Mouse (Mus musculus) midbrain, embryonic 11.5 days (tissue): ENCODE results near the gene 4930412O13Rik. TPM values are rescaled to one million over a fixed set of nuclear protein-coding genes. Genes with fewer than 3 reads are reported as not detected.

Source experiments
- ATAC-seq: fragments of 200-750 bp; cut with Nextera tagmentation; 2 replicates; pipeline ENCODE4 v1.8.0; 2017; ENCODE audit warnings: moderate TSS enrichment, moderate library complexity; ENCODE audit not compliant: low FRiP score
- DNase-seq: peaks from one replicate; pipeline ENCODE4 v3.0.0; 2015; ENCODE audit warnings: low spot score; ENCODE audit errors: missing footprints
- H3K27ac ChIP-seq: fragments of 300-500 bp; sonication (generic); 2 replicates; pipeline ENCODE4 v1.5.1; 2014; ENCODE audit warnings: low read depth, low read length
- H3K27me3 ChIP-seq: fragments of 300-500 bp; sonication (generic); 2 replicates; pipeline ENCODE4 v1.6.1; 2014; ENCODE audit warnings: mild to moderate bottlenecking, low read length, moderate library complexity, mixed read lengths; ENCODE audit not compliant: control insufficient read depth, insufficient read depth
- H3K36me3 ChIP-seq: fragments of 300-500 bp; sonication (generic); 2 replicates; pipeline ENCODE4 v1.6.1; 2014; ENCODE audit warnings: mild to moderate bottlenecking, low read length, moderate library complexity, mixed read lengths; ENCODE audit not compliant: control insufficient read depth, insufficient read depth
- H3K4me1 ChIP-seq: fragments of 300-500 bp; sonication (generic); 2 replicates; pipeline ENCODE4 v1.6.1; 2014; ENCODE audit warnings: low read length; ENCODE audit not compliant: control insufficient read depth, insufficient read depth
- H3K4me2 ChIP-seq: fragments of 300-500 bp; sonication (generic); 2 replicates; pipeline ENCODE4 v1.6.1; 2014; ENCODE audit warnings: mild to moderate bottlenecking, moderate library complexity
- H3K4me3 ChIP-seq: fragments of 300-500 bp; sonication (generic); 2 replicates; pipeline ENCODE4 v1.5.1; 2014; ENCODE audit warnings: low read depth, low read length
- H3K9ac ChIP-seq: fragments of 300-500 bp; sonication (generic); 2 replicates; pipeline ENCODE4 v1.6.1; 2014; ENCODE audit warnings: low read length
- H3K9me3 ChIP-seq: fragments of 300-500 bp; sonication (generic); 2 replicates; pipeline ENCODE4 v1.6.1; 2016; ENCODE audit warnings: low read length; ENCODE audit not compliant: control insufficient read depth
- WGBS: fragments of 180-500 bp; shearing (Covaris S2); extraction: QIAGEN DNeasy Blood & Tissue Kit; methylation state at CpG from one replicate; pipeline ENCODE4 v1.1.7; 2014; 5-methylcytosine and 5-hydroxymethylcytosine counted together
- polyA plus RNA-seq: library from polyadenylated mRNA; unstranded; fragments of >200 nt; fragmentation: Nextera tagmentation; extraction: Ambion mirVana; gene quantifications from 2 replicates; pipeline ENCODE4 v1.2.1, GENCODE M21; 2014

4930412O13Rik gene
- polyA plus RNA-seq, 1 experiment from 2014 or later, result 0.20 TPM

- DNase-seq (peak; percentile 92), ATAC-seq (no peak)
- H3K9ac ChIP-seq, result peak overlapping the region; percentile 9; the same call in 1 of the 2 replicates
- H3K27ac ChIP-seq, result no peak overlapping the region
- peak overlapping the region; percentile 26 for H3K4me3 ChIP-seq
- H3K4me1 ChIP-seq, result peaks cover 17% of the 10 kb centered on the region
- H3K9me3 ChIP-seq, result no peaks in the 10 kb centered on the region
- no peaks in the 10 kb centered on the region for H3K36me3 ChIP-seq
- H3K27me3 ChIP-seq, result peaks cover 87% of the 10 kb centered on the region
- H3K4me2 ChIP-seq, result peak overlapping the region; percentile 60; the same call in 1 of the 2 replicates
- WGBS, result 0% methylated on average over 27 of the region's 27 CpGs
Observed at GRCm38 (mm10) chr2:9883803-9884532, 2.9 kb downstream of the 4930412O13Rik start.

DNA sequence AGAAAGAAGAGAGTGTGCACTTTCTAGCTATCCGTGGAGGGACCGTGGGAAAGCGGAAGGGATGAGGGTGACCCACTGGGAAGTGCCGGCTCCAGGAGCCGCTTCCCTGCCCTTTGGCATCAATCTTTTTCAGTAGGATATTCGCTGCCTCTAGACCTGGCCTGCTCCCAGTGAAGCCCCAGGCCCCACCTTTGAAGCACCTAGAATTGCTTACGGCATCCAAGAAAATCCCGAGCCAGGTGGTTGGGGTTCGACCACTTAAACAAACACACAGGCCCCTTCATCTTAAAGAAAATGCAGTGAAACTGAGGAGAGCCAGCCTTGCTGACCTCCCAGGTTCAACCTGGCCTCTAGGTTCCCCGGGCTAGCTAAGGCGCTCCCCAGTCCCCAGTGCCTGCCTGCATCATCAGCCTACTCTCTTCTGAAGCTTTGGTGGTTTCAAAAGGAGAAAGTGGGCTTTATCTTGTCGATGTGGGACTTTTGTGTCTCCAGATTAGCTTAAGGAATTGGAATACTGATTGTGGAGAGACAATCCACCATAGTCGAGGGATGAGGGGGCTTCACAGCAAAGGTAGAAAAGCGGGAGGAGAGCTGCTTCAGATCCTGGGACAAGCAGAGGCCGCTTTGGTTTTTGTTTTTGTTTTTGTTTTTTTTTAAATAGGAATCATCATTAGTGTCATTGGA, 3.6 kb downstream of the 4930412O13Rik start:
- DNase-seq, result peak; percentile 97
- Histone ChIP-seq H3K27me3 (peaks cover 94% of the 10 kb centered on the region), H3K4me3 (peak overlapping the region; percentile 26), H3K36me3 (no peaks in the 10 kb centered on the region), H3K9ac (peak overlapping the region; percentile 0), H3K4me2 (no peak overlapping the region; the same call in 1 of the 2 replicates), H3K4me1 (peaks cover 21% of the 10 kb centered on the region), H3K27ac (peak overlapping the region; percentile 11; the same call in 1 of the 2 replicates), H3K9me3 (no peaks in the 10 kb centered on the region)
- ATAC-seq, result no peak
- under 1% methylated on average over 14 of the region's 15 CpGs for WGBS

- DNase-seq (peak; percentile 95), ATAC-seq (no peak)
- WGBS, result 3% methylated on average over 14 of the region's 14 CpGs
- peaks cover 21% of the 10 kb centered on the region for H3K4me1 ChIP-seq
- H3K9ac ChIP-seq, result no peak overlapping the region
- H3K27me3 ChIP-seq, result peaks cover 95% of the 10 kb centered on the region
- H3K4me3 ChIP-seq, result peak overlapping the region; percentile 26
- no peaks in the 10 kb centered on the region for H3K36me3 ChIP-seq
- H3K27ac ChIP-seq, result 0 out of 2 replicates have a peak overlapping the region, but pooled peaks have one; percentile 11
- H3K4me2 ChIP-seq, result no peak overlapping the region
- H3K9me3 ChIP-seq, result no peaks in the 10 kb centered on the region
Observed at GRCm38 (mm10) chr2:9885217-9885770, 4.2 kb downstream of the 4930412O13Rik start.

GRCm38 (mm10) chr2:9886031-9886430, 5.0 kb downstream of the 4930412O13Rik start:
- 0 out of 2 replicates have a peak overlapping the region, but pooled peaks have one; percentile 3 for H3K4me2 ChIP-seq
- 6% methylated on average over 3 of the region's 3 CpGs for WGBS
- DNase-seq (peak; percentile 94), ATAC-seq (no peak)
- peak overlapping the region; percentile 30; the same call in 1 of the 2 replicates for H3K9ac ChIP-seq
- H3K4me3 ChIP-seq, result peak overlapping the region; percentile 26
- no peaks in the 10 kb centered on the region for H3K36me3 ChIP-seq
- peaks cover 20% of the 10 kb centered on the region for H3K4me1 ChIP-seq
- no peak overlapping the region for H3K27ac ChIP-seq
- H3K9me3 ChIP-seq, result no peaks in the 10 kb centered on the region
- peaks cover 93% of the 10 kb centered on the region for H3K27me3 ChIP-seq

DNA sequence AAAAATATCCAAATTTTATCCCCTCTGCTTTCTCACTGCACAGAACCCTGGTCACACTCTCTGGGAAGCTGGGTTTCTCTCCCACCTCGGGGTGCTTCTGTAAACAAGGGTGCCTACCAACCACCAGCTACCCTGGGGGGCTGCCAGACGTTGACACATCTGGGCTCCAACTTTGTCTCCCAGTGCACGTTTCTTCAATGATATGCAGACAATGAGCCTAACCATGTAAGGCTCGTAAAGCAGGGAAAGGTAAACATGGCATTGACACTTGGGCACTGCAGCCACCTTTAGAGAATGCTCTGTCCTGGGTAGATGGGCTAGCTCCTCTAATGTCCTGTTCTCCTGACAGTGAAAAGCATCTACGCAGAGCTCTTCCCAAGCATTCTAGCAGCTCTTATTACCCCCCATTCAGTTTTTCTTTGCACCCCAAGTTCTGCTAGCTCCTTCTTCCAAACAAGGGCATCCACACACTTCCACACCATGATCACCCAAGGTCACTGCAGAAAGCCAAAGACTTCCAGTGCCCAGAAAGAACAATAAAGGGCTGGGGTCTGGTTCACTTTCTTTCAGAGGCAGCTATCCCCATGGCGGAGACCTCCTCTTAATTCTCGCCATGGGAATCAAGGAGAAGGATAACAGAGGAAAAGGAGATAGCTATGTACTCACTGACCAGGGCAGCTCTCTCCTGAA, 6.0 kb downstream of the 4930412O13Rik start:
- 3% methylated on average over 7 of the region's 7 CpGs for WGBS
- Histone ChIP-seq H3K4me3 (peak overlapping the region; percentile 20), H3K36me3 (no peaks in the 10 kb centered on the region), H3K9ac (peak overlapping the region; percentile 33; the same call in 1 of the 2 replicates), H3K27ac (no peak overlapping the region), H3K27me3 (peaks cover 88% of the 10 kb centered on the region), H3K9me3 (no peaks in the 10 kb centered on the region), H3K4me2 (no peak overlapping the region), H3K4me1 (peaks cover 12% of the 10 kb centered on the region)
- DNase-seq (peak; percentile 92), ATAC-seq (no peak)

- Histone ChIP-seq H3K4me3 (peak overlapping the region; percentile 20), H3K9me3 (no peaks in the 10 kb centered on the region), H3K9ac (no peak overlapping the region; the same call in 1 of the 2 replicates), H3K27me3 (peaks cover 88% of the 10 kb centered on the region), H3K27ac (no peak overlapping the region), H3K4me2 (no peak overlapping the region), H3K4me1 (peaks cover 7% of the 10 kb centered on the region), H3K36me3 (no peaks in the 10 kb centered on the region)
- no peak for ATAC-seq
- WGBS, result 0% methylated on average over 7 of the region's 7 CpGs
- peak; percentile 93 for DNase-seq
Observed at GRCm38 (mm10) chr2:9887636-9888035, 6.6 kb downstream of the 4930412O13Rik start.

- Histone ChIP-seq H3K27me3 (peaks cover 89% of the 10 kb centered on the region), H3K4me3 (peak within 1 kb of the TSS; percentile 13), H3K4me1 (peaks cover 4% of the 10 kb centered on the region; the same call in 1 of the 2 replicates), H3K9ac (no peak within 1 kb of the TSS), H3K27ac (no peak within 1 kb of the TSS), H3K4me2 (peak within 1 kb of the TSS; percentile 32), H3K9me3 (no peaks in the 10 kb centered on the region), H3K36me3 (no peaks in the 10 kb centered on the region)
- ATAC-seq (peak; percentile 78), DNase-seq (peak; percentile 95)
- under 1% methylated on average over 30 of the region's 30 CpGs for WGBS
Observed at GRCm38 (mm10) chr2:9888913-9889650, 8.0 kb downstream of the 4930412O13Rik start, which contains the start of gene 9230102O04Rik. TSS of gene 9230102O04Rik (minus strand) at chr2:9889540.

DNA sequence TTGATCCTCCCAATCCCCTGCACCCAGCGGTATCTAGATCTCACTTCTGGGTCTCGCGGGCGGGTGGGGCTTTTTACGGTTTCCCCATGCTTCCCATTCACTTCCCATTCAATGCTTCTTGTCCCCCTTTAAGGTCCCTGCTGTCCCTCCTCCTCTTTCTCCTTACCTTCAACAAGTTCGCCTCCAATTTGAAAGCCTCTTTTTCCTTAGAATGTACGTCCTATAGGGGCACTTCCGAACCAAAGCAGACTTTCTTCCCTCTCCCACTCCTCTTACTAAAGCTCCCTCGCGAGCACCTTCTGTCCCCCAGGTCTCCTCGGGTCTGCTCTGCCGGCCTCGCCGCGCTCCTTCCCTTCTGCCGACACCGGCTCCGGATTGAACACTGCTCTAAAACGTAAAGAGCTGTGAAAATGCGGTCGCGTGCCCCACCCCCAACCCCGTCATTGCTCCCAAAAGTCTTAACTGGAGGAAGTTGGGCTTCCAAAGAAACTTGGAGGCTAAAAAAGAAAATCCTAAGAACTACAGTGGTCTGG, 8.7 kb downstream of the 4930412O13Rik start, which contains the start of gene Gata3:
TSS of gene Gata3 (minus strand) at position 384 of the 533 bp plus-strand sequence.
- no peaks in the 10 kb centered on the region for H3K36me3 ChIP-seq
- DNase-seq, result no peak
- H3K9ac ChIP-seq, result no peak within 1 kb of the TSS
- peak within 1 kb of the TSS; percentile 32 for H3K4me2 ChIP-seq
- H3K4me1 ChIP-seq, result peaks cover 4% of the 10 kb centered on the region; the same call in 1 of the 2 replicates
- H3K27me3 ChIP-seq, result peaks cover 89% of the 10 kb centered on the region
- no peak within 1 kb of the TSS for H3K27ac ChIP-seq
- H3K9me3 ChIP-seq, result no peaks in the 10 kb centered on the region
- H3K4me3 ChIP-seq, result peak within 1 kb of the TSS; percentile 13
- no peak for ATAC-seq
- under 1% methylated on average over 23 of the region's 23 CpGs for WGBS
